Mouse (Mus musculus) heart, adult 2 months (tissue): ENCODE results near the gene Tmem131l.

Experiments used
- CTCF ChIP-seq: fragments of 200-600 bp; IDR thresholded peaks from 2 replicates; pipeline ENCODE4 v1.8.1; 2022; ENCODE audit warnings: antibody characterized with exemption, mild to moderate bottlenecking, moderate library complexity
- POLR2A ChIP-seq: fragments of 200-500 bp; IDR thresholded peaks from 2 replicates; pipeline ENCODE4 v1.6.1; 2011; ENCODE audit warnings: mild to moderate bottlenecking, low read depth, low read length, control low read depth; ENCODE audit not compliant: insufficient read depth

- TF ChIP-seq CTCF: no peak
- no peak for TF ChIP-seq POLR2A
Observed at GRCm38 (mm10) chr3:83869776-83870175, 170.2 kb downstream of the Tmem131l start.
